Mouse (Mus musculus) heart, adult 2 months (tissue): ENCODE measurements around the gene Fat3.

Experiments used
- CTCF ChIP-seq: fragments of 200-600 bp; IDR thresholded peaks from 2 replicates; pipeline ENCODE4 v1.8.1; 2022; ENCODE audit warnings: antibody characterized with exemption, mild to moderate bottlenecking, moderate library complexity
- EP300 ChIP-seq: fragments of 200-500 bp; IDR thresholded peaks from 2 replicates; pipeline ENCODE4 v1.6.1; 2011; ENCODE audit warnings: low read depth, low read length, control low read depth; ENCODE audit not compliant: insufficient read depth

DNA sequence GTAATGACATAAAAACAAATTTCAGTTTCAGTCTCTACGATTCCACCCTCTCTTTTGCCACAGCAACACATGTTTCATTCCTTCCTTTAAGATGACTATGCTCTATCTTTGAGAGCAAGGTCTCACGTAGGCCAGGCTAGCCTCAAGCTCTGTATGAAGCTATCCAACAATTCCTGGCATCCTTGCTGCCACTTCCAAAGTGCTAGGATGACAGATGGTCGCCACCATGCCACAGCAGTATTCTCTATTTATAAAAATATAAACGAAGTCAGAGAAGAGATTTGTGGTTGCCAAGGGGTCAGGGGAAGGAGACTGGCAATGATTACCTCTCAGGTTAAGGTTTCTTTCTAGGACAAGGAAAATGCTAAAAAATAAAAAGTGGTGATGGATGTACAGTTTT is 144.4 kb downstream of the Fat3 start:
- TF ChIP-seq CTCF, result no peak
- no peak for TF ChIP-seq EP300
